Mouse (Mus musculus) small intestine, adult 2 months (tissue): ENCODE data around the gene Adam21.

ENCODE experiments used
- CTCF ChIP-seq: fragments of 200-500 bp; IDR thresholded peaks from 2 replicates; pipeline ENCODE4 v1.5.1; 2012; ENCODE audit warnings: low read depth, mild to moderate bottlenecking, control low read depth, inconsistent platforms, low read length, moderate library complexity, mixed read lengths; ENCODE audit not compliant: insufficient replicate concordance, insufficient read length; ENCODE audit errors: extremely low read depth
- POLR2A ChIP-seq: fragments of 200-500 bp; IDR thresholded peaks from 2 replicates; pipeline ENCODE4 v1.6.1; 2012; ENCODE audit warnings: low read depth, mild to moderate bottlenecking, control low read depth, inconsistent platforms, low read length, moderate library complexity

GRCm38 (mm10) chr12:81567931-81568330, 343 bp downstream of the Adam21 start:
- no peak for TF ChIP-seq CTCF
- TF ChIP-seq POLR2A = no peak
